Mouse (Mus musculus) liver, adult (tissue): ENCODE data around the gene Btbd35f11.
"Not testable (repeated sequence)": the region's sequence is repeated elsewhere in the genome, so short reads cannot be mapped to it uniquely, and the experiment has no call there.

Experiments
- GATA4 ChIP-seq: IDR thresholded peaks from 2 replicates; pipeline ENCODE4 v1.6.1; 2014; ENCODE audit warnings: mild to moderate bottlenecking, low read length; ENCODE audit not compliant: insufficient replicate concordance

Btbd35f11 gene

DNA sequence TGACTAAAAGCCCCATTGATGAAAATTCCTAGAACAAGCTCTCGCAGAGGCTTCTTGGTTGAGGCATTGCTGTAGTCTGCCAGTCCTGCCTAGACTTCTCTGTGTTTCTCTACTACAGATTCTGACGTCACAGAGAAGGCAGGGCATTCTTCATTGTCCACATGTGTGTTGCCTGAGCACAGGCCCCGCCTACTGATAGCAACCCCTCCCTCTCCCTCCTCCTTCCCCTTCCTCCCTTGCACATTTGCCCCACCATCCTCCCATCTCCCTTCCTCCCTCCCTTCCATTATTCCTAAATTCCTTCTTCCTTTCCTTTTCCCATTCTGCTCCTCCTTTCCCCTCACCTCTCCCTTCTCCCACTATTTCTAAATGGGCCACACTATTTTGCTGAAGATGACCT lies at the start of gene Btbd35f11:
Gene Btbd35f11, minus strand, starts transcription at position 101 of the 400 bp plus-strand sequence.
- not testable (repeated sequence) for TF ChIP-seq GATA4
